Mouse (Mus musculus): Measurements from ENCODE around the gene Ppp2r1b.

GRCm38 (mm10) chr9:50924454-50924853, 79.4 kb downstream of the Ppp2r1b start:
- no peak for TF ChIP-seq POLR2A (IDR thresholded peaks at IDR 0.05; ENCODE audit: borderline replicate concordance, low read depth, low read length)
- no peak for TF ChIP-seq CTCF (IDR thresholded peaks at IDR 0.05; ENCODE audit: low read depth, low read length)

Measured in bone marrow macrophage, adult 2 months (primary cell).